Mouse (Mus musculus): Measurements from ENCODE around the gene U2af1.
A peak's percentile ranks its signal among the peaks of the same experiment; 100 is the strongest.

U2af1 gene

GRCm38 (mm10) chr17:31662855-31663254 is 4.2 kb upstream of the U2af1 start:
- no peak for DNase-seq (ENCODE audit: low read depth, low spot score)

GRCm38 (mm10) chr17:31660661-31661250 is 2.1 kb upstream of the U2af1 start:
- peak; percentile 60 for DNase-seq (ENCODE audit: low read depth, low spot score)

GRCm38 (mm10) chr17:31658136-31658467 is 590 bp downstream of the U2af1 start:
- DNase-seq (ENCODE audit: low read depth, low spot score) = no peak

GRCm38 (mm10) chr17:31657141-31657983 is 1.3 kb downstream of the U2af1 start:
- DNase-seq (ENCODE audit: low read depth, low spot score) = no peak

GRCm38 (mm10) chr17:31656682-31657081 is 2.0 kb downstream of the U2af1 start:
- no peak for DNase-seq (ENCODE audit: low read depth, low spot score)

- DNase-seq (ENCODE audit: low read depth, low spot score) = no peak
Measured at GRCm38 (mm10) chr17:31655366-31655765, 3.3 kb downstream of the U2af1 start.

- DNase-seq (ENCODE audit: low read depth, low spot score) = no peak
Measured at GRCm38 (mm10) chr17:31653277-31653676, 5.4 kb downstream of the U2af1 start.

- DNase-seq (ENCODE audit: low read depth, low spot score) = no peak
Measured at GRCm38 (mm10) chr17:31652152-31652551, 6.5 kb downstream of the U2af1 start.

- no peak for DNase-seq (ENCODE audit: low read depth, low spot score)
Measured at GRCm38 (mm10) chr17:31646199-31647002, 12.3 kb downstream of the U2af1 start.

- DNase-seq (ENCODE audit: low read depth, low spot score) = no peak
Measured at GRCm38 (mm10) chr17:31642913-31643312, 15.8 kb downstream of the U2af1 start.

GRCm38 (mm10) chr17:31642331-31642730 is 16.4 kb downstream of the U2af1 start:
- DNase-seq (ENCODE audit: low read depth, low spot score) = no peak

- no peak for DNase-seq (ENCODE audit: low read depth, low spot score)
Measured at GRCm38 (mm10) chr17:31639651-31640050, 19.0 kb downstream of the U2af1 start.

- no peak for DNase-seq (ENCODE audit: low read depth, low spot score)
Measured at GRCm38 (mm10) chr17:31637866-31638570, 20.7 kb downstream of the U2af1 start.

GRCm38 (mm10) chr17:31636942-31637811 is 21.5 kb downstream of the U2af1 start, which contains the start of gene Cbs:
TSS of gene Cbs (minus strand) at chr17:31637238.
- no peak for DNase-seq (ENCODE audit: low read depth, low spot score)

- DNase-seq (ENCODE audit: low read depth, low spot score) = no peak
Measured at GRCm38 (mm10) chr17:31636277-31636941, 22.3 kb downstream of the U2af1 start.

- no peak for DNase-seq (ENCODE audit: low read depth, low spot score)
Measured at GRCm38 (mm10) chr17:31635781-31636180, 22.9 kb downstream of the U2af1 start.

GRCm38 (mm10) chr17:31634896-31635295 is 23.8 kb downstream of the U2af1 start:
- no peak for DNase-seq (ENCODE audit: low read depth, low spot score)

- DNase-seq (ENCODE audit: low read depth, low spot score) = no peak
Measured at GRCm38 (mm10) chr17:31633007-31633406, 25.7 kb downstream of the U2af1 start.

GRCm38 (mm10) chr17:31631081-31631800 is 27.5 kb downstream of the U2af1 start:
- DNase-seq (ENCODE audit: low read depth, low spot score) = no peak

GRCm38 (mm10) chr17:31627961-31628360 is 30.7 kb downstream of the U2af1 start:
- no peak for DNase-seq (ENCODE audit: low read depth, low spot score)
